Mouse (Mus musculus) olfactory bulb, adult 2 months (tissue): ENCODE measurements around the gene Afmid.

ENCODE experiments used
- CTCF ChIP-seq: fragments of 200-500 bp; IDR thresholded peaks from 2 replicates; pipeline ENCODE4 v1.5.1; 2012; ENCODE audit warnings: low read depth, mild to moderate bottlenecking, low read length, moderate library complexity; ENCODE audit not compliant: insufficient read depth
- POLR2A ChIP-seq: fragments of 200-500 bp; IDR thresholded peaks from 2 replicates; pipeline ENCODE4 v1.6.1; 2012; ENCODE audit warnings: mild to moderate bottlenecking, low read depth, low read length, moderate library complexity; ENCODE audit not compliant: insufficient read depth

- no peak for TF ChIP-seq CTCF
- no peak for TF ChIP-seq POLR2A
These were observed 45.1 kb upstream of the Afmid start for GRCm38 (mm10) chr11:117780582-117781111.
